Mouse (Mus musculus): ENCODE measurements around the gene Upp2. TPM values are rescaled to one million over a fixed set of nuclear protein-coding genes. Genes with fewer than 3 reads are reported as not detected.

Gene Upp2
- total RNA-seq, 1 experiment from 2014 or later: not detected

DNA sequence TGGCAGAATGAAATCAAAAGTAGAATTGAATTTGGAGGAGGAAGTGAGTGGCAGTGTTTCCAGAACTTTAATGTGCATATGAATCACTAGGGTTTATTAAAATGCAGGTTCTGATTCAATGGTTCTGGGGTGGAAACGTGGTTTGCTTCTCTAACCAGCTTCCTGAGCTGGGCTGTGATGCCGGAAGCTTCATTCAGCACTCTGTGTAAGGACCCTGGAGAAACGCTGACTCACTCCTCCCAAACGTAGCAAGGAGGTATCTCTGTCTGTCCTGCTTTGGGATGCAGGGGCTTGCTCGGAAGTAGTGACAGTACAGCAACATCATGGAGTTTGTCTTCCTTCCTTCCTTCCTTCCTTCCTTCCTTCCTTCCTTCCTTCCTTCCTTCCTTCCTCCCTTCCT lies 192.6 kb downstream of the Upp2 start:
- no peak for ATAC-seq (replicated peaks in 1 of 2; ENCODE audit: insufficient read depth in 1 of 2, low FRiP score in 2 of 2, low TSS enrichment in 1 of 2, low read depth in 1 of 2, poor library complexity in 2 of 2, severe bottlenecking in 2 of 2)

DNA sequence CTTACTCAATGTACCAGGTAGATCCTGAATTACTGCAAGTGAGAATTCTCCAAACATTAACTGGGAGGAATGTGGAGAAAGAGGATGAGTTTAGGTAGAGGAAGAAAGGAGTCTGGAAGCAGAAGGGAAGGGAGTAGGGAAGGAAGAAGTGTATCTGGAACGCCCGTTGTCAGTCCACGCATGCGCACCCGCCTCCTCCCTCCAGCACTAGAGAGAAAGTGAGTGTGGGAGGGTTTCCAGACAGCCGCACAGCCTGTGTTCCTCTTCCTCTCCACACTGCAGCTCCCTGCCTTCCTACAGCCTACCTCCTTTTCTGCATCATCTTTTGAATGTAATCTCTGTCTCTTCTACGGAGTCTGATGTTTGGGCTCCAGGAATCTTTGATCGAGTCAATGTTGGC lies 198.0 kb downstream of the Upp2 start:
- ATAC-seq (replicated peaks in 1 of 2; ENCODE audit: insufficient read depth in 1 of 2, low FRiP score in 2 of 2, low TSS enrichment in 1 of 2, low read depth in 1 of 2, poor library complexity in 2 of 2, severe bottlenecking in 2 of 2): no peak

DNA sequence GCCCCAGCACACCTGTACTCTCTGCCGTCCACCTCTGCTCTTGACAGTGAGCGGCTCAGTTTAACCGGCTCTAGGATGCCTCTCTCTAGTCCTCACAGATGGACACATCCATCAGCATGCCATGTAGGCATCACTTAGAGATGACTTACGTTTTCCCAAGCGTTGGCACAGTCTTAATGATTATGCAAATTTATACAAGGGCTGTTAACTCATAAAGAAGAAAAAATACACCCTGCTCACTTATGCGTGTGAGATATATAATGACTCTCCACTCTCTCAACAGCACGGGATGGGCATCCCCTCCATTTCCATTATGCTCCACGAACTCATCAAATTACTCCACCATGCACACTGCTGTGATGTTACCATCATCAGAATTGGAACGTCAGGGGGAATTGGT lies 206.7 kb downstream of the Upp2 start:
- no peak for ATAC-seq (replicated peaks in 1 of 2; ENCODE audit: insufficient read depth in 1 of 2, low FRiP score in 2 of 2, low TSS enrichment in 1 of 2, low read depth in 1 of 2, poor library complexity in 2 of 2, severe bottlenecking in 2 of 2)

DNA sequence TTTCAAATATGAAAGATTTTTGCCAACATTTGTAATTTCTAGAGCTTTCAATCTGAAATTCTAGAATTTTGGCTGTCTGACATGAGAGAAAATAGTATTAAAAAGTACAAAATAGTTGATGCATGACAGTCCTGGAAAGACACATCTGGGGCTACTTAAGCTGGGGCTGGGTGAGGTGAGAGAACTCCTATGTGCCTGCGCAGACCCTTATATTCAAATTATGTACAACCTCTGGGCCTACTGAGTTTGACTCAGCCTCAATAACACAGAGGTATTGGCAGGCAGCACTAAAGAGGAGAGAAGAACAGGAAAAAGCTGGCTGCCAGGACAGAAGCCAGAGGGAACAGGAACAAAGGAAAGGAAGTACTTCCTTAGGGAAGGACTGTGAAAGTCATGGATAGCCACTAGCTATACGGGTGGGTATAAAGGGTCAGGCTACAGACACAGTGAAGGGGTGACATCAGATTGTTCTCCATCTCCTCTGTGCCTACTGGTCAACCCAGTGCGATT lies 211.9 kb downstream of the Upp2 start:
- no peak for ATAC-seq (replicated peaks in 1 of 2; ENCODE audit: insufficient read depth in 1 of 2, low FRiP score in 2 of 2, low TSS enrichment in 1 of 2, low read depth in 1 of 2, poor library complexity in 2 of 2, severe bottlenecking in 2 of 2)

- ATAC-seq (replicated peaks in 1 of 2; ENCODE audit: insufficient read depth in 1 of 2, low FRiP score in 2 of 2, low TSS enrichment in 1 of 2, low read depth in 1 of 2, poor library complexity in 2 of 2, severe bottlenecking in 2 of 2): no peak
These were observed 216.4 kb downstream of the Upp2 start for GRCm38 (mm10) chr2:58783526-58783925.

- ATAC-seq (replicated peaks in 1 of 2; ENCODE audit: insufficient read depth in 1 of 2, low FRiP score in 2 of 2, low TSS enrichment in 1 of 2, low read depth in 1 of 2, poor library complexity in 2 of 2, severe bottlenecking in 2 of 2): no peak
These were observed 219.1 kb downstream of the Upp2 start for GRCm38 (mm10) chr2:58786177-58786576.

DNA sequence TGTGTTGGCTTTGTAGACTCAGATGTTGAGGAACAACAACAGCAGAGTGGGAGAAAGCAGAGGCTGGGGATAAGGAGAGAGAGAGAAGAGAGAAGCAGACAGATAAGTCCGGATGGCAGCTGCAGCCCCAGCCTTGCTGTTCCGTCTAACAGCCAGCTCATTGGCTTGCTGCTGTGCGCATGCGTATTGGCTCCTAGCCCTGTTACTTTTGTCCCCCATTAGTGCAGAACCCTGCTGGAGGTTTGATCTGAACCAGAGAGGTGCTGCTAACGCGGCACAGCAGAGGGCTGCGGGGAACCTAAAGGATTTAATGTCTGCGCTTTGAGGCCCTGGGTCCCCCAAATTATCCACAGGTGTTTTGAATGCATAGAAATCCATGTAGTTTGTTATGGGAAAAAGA lies 219.6 kb downstream of the Upp2 start:
- no peak for ATAC-seq (replicated peaks in 1 of 2; ENCODE audit: insufficient read depth in 1 of 2, low FRiP score in 2 of 2, low TSS enrichment in 1 of 2, low read depth in 1 of 2, poor library complexity in 2 of 2, severe bottlenecking in 2 of 2)

GRCm38 (mm10) chr2:58787360-58787759 lies 220.3 kb downstream of the Upp2 start:
- no peak for ATAC-seq (replicated peaks in 1 of 2; ENCODE audit: insufficient read depth in 1 of 2, low FRiP score in 2 of 2, low TSS enrichment in 1 of 2, low read depth in 1 of 2, poor library complexity in 2 of 2, severe bottlenecking in 2 of 2)

- no peak for ATAC-seq (replicated peaks in 1 of 2; ENCODE audit: insufficient read depth in 1 of 2, low FRiP score in 2 of 2, low TSS enrichment in 1 of 2, low read depth in 1 of 2, poor library complexity in 2 of 2, severe bottlenecking in 2 of 2)
These were observed 222.8 kb downstream of the Upp2 start for GRCm38 (mm10) chr2:58789934-58790333.

DNA sequence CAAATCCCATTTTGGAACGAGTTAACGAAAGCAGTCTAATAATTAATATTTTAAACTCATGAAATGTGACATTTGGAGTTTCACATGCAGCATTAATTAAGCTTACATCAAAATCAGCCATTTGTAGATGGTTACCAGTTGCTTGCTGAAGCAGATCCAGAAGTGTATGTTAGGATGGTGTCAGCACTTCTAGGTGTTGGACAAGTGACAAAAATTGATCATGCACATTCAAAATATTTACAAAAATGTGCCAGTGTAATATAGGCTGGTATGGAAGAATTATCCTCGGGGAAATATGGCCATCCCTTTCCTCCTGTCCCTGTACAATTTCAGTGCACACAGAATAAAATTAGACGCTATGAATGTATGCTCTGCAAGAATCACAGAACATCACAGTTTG lies 223.3 kb downstream of the Upp2 start:
- no peak for ATAC-seq (replicated peaks in 1 of 2; ENCODE audit: insufficient read depth in 1 of 2, low FRiP score in 2 of 2, low TSS enrichment in 1 of 2, low read depth in 1 of 2, poor library complexity in 2 of 2, severe bottlenecking in 2 of 2)

GRCm38 (mm10) chr2:58794489-58794888 lies 227.4 kb downstream of the Upp2 start:
- ATAC-seq (replicated peaks in 1 of 2; ENCODE audit: insufficient read depth in 1 of 2, low FRiP score in 2 of 2, low TSS enrichment in 1 of 2, low read depth in 1 of 2, poor library complexity in 2 of 2, severe bottlenecking in 2 of 2): no peak

DNA sequence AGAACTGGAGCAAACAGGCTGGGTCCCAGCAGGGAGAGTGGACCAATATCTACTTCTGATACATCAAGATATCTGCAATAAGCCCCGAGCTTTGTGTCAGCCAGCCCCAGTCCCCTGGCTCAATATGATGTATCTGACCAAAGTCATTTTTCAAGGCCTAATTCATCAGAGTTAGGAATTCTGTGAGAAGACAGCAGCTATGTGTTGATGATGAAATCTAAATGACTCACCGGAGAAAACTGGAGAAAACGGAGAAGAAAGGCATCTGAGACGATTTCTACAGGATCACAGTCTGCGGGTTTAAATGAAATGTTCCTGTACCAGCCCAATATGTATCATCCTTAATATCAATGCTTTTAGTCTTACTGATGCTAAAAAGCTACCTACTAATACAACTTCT lies 228.3 kb downstream of the Upp2 start:
- no peak for ATAC-seq (replicated peaks in 1 of 2; ENCODE audit: insufficient read depth in 1 of 2, low FRiP score in 2 of 2, low TSS enrichment in 1 of 2, low read depth in 1 of 2, poor library complexity in 2 of 2, severe bottlenecking in 2 of 2)

DNA sequence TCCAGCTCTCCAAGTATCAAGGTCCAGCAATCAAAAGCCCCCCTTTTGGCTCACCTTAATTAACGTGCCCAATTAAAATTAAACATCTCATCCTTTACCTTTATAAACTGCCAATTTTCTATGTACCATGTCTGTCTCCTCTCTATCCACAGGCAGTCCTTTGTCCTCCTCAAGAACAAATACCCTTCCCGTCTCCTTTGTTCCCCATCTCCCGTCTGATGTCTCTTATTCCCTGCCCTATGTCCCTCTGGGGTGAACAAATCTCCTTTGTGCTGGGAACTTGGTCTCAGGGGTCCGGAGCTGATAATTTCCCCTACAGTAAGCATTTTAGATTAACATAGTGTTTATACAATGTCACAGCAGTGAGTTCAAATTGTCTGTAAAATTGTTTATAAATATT lies 230.4 kb downstream of the Upp2 start:
- ATAC-seq (replicated peaks in 1 of 2; ENCODE audit: insufficient read depth in 1 of 2, low FRiP score in 2 of 2, low TSS enrichment in 1 of 2, low read depth in 1 of 2, poor library complexity in 2 of 2, severe bottlenecking in 2 of 2): no peak

- ATAC-seq (replicated peaks in 1 of 2; ENCODE audit: insufficient read depth in 1 of 2, low FRiP score in 2 of 2, low TSS enrichment in 1 of 2, low read depth in 1 of 2, poor library complexity in 2 of 2, severe bottlenecking in 2 of 2): no peak
These were observed 232.0 kb downstream of the Upp2 start for GRCm38 (mm10) chr2:58799126-58799525.

- ATAC-seq (replicated peaks in 1 of 2; ENCODE audit: insufficient read depth in 1 of 2, low FRiP score in 2 of 2, low TSS enrichment in 1 of 2, low read depth in 1 of 2, poor library complexity in 2 of 2, severe bottlenecking in 2 of 2): no peak
These were observed 232.5 kb downstream of the Upp2 start for GRCm38 (mm10) chr2:58799623-58800022.

GRCm38 (mm10) chr2:58812941-58813340 lies 245.8 kb downstream of the Upp2 start:
- ATAC-seq (replicated peaks in 1 of 2; ENCODE audit: insufficient read depth in 1 of 2, low FRiP score in 2 of 2, low TSS enrichment in 1 of 2, low read depth in 1 of 2, poor library complexity in 2 of 2, severe bottlenecking in 2 of 2): no peak

GRCm38 (mm10) chr2:58828910-58829600 lies 262.0 kb downstream of the Upp2 start:
- no peak for ATAC-seq (replicated peaks in 1 of 2; ENCODE audit: insufficient read depth in 1 of 2, low FRiP score in 2 of 2, low TSS enrichment in 1 of 2, low read depth in 1 of 2, poor library complexity in 2 of 2, severe bottlenecking in 2 of 2)

DNA sequence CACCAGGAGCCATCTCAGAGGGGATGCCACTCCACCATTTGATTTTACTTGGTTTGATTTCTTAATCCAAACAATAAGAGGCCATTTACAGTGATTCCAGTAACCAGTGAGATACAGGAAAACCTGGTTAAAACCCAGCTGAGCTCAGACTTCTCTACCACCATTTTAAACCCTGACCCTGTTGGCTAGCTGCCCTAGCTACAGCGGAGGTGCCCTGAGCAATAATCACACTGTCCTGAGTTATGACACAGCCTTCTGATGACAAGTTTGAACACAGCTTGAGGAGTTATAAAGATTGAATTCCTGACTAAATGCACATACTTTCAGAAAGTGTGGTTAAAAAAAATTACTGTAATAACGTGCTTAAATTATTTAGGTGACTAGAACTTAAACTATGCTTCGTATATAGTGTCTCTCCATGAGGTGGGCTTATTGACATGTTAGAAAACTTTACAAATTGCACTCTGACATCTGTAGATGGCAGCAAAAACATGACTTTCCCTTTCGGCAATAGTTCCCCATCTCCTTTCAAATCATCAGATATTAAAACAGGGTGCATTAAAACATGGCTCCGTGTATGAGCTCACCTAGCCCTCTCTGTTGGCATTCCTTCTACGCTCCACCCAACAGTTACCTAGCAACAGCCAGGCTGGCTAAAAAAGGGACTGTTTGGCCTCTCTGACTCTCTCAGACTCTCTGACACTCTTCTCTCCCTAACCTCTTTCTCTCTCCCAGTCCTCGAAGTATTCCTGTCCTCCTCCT lies 263.1 kb downstream of the Upp2 start:
- ATAC-seq (replicated peaks in 1 of 2; ENCODE audit: insufficient read depth in 1 of 2, low FRiP score in 2 of 2, low TSS enrichment in 1 of 2, low read depth in 1 of 2, poor library complexity in 2 of 2, severe bottlenecking in 2 of 2): peak in 1 of 2 experiments; percentile 32; a peak in 1 of 4 replicates

Measured in hematopoietic stem cell, adult 5-6 weeks (primary cell).